Mouse (Mus musculus) 3T3-L1 (cell line): ENCODE results near the gene Tbc1d10c.

Experiments
- DNase-seq: peaks from one replicate; pipeline ENCODE4 v3.0.0-alpha.2; 2015; ENCODE audit warnings: low read depth, low spot score

Gene Tbc1d10c

GRCm38 (mm10) chr19:4145936-4146335 is 45.1 kb downstream of the Tbc1d10c start:
- no peak for DNase-seq

GRCm38 (mm10) chr19:4144550-4145498 is 46.3 kb downstream of the Tbc1d10c start:
- DNase-seq: no peak

- DNase-seq: no peak
Measured at GRCm38 (mm10) chr19:4143759-4144268, 47.3 kb downstream of the Tbc1d10c start, which contains the start of gene Cabp4. Gene Cabp4, minus strand, starts transcription at chr19:4144033.

GRCm38 (mm10) chr19:4142416-4143173 is 48.5 kb downstream of the Tbc1d10c start:
- DNase-seq: no peak

- no peak for DNase-seq
Measured at GRCm38 (mm10) chr19:4140147-4140546, 50.9 kb downstream of the Tbc1d10c start.

GRCm38 (mm10) chr19:4139446-4139845 is 51.6 kb downstream of the Tbc1d10c start, which contains the start of gene Gpr152:
Gene Gpr152, plus strand, starts transcription at chr19:4139787.
- DNase-seq: no peak

- DNase-seq: no peak
Measured at GRCm38 (mm10) chr19:4137913-4138312, 53.2 kb downstream of the Tbc1d10c start.

- peak; percentile 48 for DNase-seq
Measured at GRCm38 (mm10) chr19:4136463-4136862, 54.6 kb downstream of the Tbc1d10c start.

GRCm38 (mm10) chr19:4135963-4136345 is 55.1 kb downstream of the Tbc1d10c start:
- peak; percentile 80 for DNase-seq

- DNase-seq: peak; percentile 67
Measured at GRCm38 (mm10) chr19:4135229-4135962, 55.7 kb downstream of the Tbc1d10c start.

GRCm38 (mm10) chr19:4134354-4134753 is 56.7 kb downstream of the Tbc1d10c start:
- no peak for DNase-seq
